Mouse (Mus musculus): ENCODE measurements around the gene Aicda. TPM values are rescaled to one million over a fixed set of nuclear protein-coding genes. Genes with fewer than 3 reads are reported as not detected.

Aicda gene
- polyA plus RNA-seq, 1 experiment from 2014 or later: 0.13 TPM

DNA sequence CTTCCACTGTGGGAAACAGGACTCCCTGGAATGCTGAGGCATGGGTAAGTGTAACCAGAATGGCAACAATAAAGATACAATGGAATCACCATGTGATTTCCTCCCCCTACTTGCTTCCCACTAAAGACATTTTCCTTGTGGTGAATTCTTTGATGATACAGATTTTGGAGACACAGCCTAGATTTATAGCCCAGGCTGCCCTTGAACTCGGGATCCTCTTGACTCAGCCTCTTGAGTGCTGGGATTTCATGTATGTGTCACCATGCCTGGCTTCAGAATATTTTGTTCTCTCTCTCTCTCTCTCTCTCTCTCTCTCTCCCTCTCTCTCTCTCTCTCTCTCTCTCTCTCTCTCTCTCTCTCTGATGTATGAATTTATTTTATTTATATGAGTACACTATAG lies 25.5 kb downstream of the Aicda start:
- no peaks in the 10 kb centered on the region for H3K9me3 ChIP-seq (ENCODE audit: control insufficient read depth, low read length)
- no peak overlapping the region for H3K9ac ChIP-seq (ENCODE audit: low read depth, low read length)
- H3K4me2 ChIP-seq (ENCODE audit: low read depth, low read length): no peak overlapping the region
- 81% methylated on average over 1 of the region's 1 CpGs for WGBS
- H3K4me3 ChIP-seq (ENCODE audit: low read depth, low read length): no peak overlapping the region
- H3K27ac ChIP-seq (replicated peaks; ENCODE audit: low read depth, low read length): no peak overlapping the region
- H3K4me1 ChIP-seq (ENCODE audit: control insufficient read depth, insufficient read depth, low read length): no peaks in the 10 kb centered on the region
- no peak for ATAC-seq (ENCODE audit: low read depth)
- no peaks in the 10 kb centered on the region for H3K36me3 ChIP-seq (ENCODE audit: control insufficient read depth, insufficient read depth, low read length)
- DNase-seq (ENCODE audit: low spot score): no peak
- H3K27me3 ChIP-seq (replicated peaks; ENCODE audit: control insufficient read depth, insufficient read depth, low read length): no peaks in the 10 kb centered on the region

GRCm38 (mm10) chr6:122591027-122591758 lies 37.6 kb downstream of the Aicda start:
- Histone ChIP-seq H3K9ac (ENCODE audit: low read depth, low read length) (no peak overlapping the region), H3K4me1 (ENCODE audit: control insufficient read depth, insufficient read depth, low read length) (no peaks in the 10 kb centered on the region), H3K27ac (replicated peaks; ENCODE audit: low read depth, low read length) (no peak overlapping the region), H3K27me3 (replicated peaks; ENCODE audit: control insufficient read depth, insufficient read depth, low read length) (no peaks in the 10 kb centered on the region), H3K4me3 (ENCODE audit: low read depth, low read length) (no peak overlapping the region), H3K9me3 (ENCODE audit: control insufficient read depth, low read length) (no peaks in the 10 kb centered on the region), H3K4me2 (ENCODE audit: low read depth, low read length) (no peak overlapping the region), H3K36me3 (ENCODE audit: control insufficient read depth, insufficient read depth, low read length) (no peaks in the 10 kb centered on the region)
- WGBS: 84% methylated on average over 13 of the region's 13 CpGs
- no peak for ATAC-seq (ENCODE audit: low read depth)
- no peak for DNase-seq (ENCODE audit: low spot score)

- Histone ChIP-seq H3K9me3 (ENCODE audit: control insufficient read depth, low read length) (no peaks in the 10 kb centered on the region), H3K4me1 (ENCODE audit: control insufficient read depth, insufficient read depth, low read length) (no peaks in the 10 kb centered on the region), H3K9ac (ENCODE audit: low read depth, low read length) (no peak overlapping the region), H3K27ac (replicated peaks; ENCODE audit: low read depth, low read length) (no peak overlapping the region), H3K27me3 (replicated peaks; ENCODE audit: control insufficient read depth, insufficient read depth, low read length) (no peaks in the 10 kb centered on the region), H3K4me3 (ENCODE audit: low read depth, low read length) (no peak overlapping the region), H3K4me2 (ENCODE audit: low read depth, low read length) (no peak overlapping the region), H3K36me3 (ENCODE audit: control insufficient read depth, insufficient read depth, low read length) (no peaks in the 10 kb centered on the region)
- 88% methylated on average over 2 of the region's 2 CpGs for WGBS
- ATAC-seq (ENCODE audit: low read depth) (no peak), DNase-seq (ENCODE audit: low spot score) (no peak)
These were observed 39.3 kb downstream of the Aicda start for GRCm38 (mm10) chr6:122592905-122593304.

DNA sequence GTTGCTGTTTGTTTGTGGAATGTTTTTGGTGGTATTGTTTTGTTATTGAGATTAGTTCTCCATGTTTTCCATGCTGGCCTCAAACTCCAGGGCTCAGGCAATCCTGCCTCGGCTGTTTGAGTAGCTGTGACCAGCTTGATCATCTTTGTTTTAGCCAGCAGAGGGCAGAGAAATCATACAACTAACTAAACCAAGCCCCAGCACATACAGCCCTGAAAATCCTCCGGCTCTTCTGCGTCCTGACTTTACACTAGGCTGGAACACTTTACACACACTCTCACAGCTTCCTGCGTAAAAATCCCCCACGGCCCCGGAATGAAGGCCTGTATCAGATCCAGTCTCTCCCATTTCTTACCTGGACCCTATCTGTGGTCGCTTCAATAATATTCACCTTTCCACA lies 42.0 kb downstream of the Aicda start:
- DNase-seq (ENCODE audit: low spot score): peak; percentile 69
- ATAC-seq (ENCODE audit: low read depth): no peak

GRCm38 (mm10) chr6:122596608-122597007 lies 43.0 kb downstream of the Aicda start:
- Histone ChIP-seq H3K27ac (replicated peaks; ENCODE audit: low read depth, low read length) (no peak overlapping the region), H3K27me3 (replicated peaks; ENCODE audit: control insufficient read depth, insufficient read depth, low read length) (no peaks in the 10 kb centered on the region), H3K9me3 (ENCODE audit: control insufficient read depth, low read length) (no peaks in the 10 kb centered on the region), H3K4me1 (ENCODE audit: control insufficient read depth, insufficient read depth, low read length) (no peaks in the 10 kb centered on the region), H3K4me3 (ENCODE audit: low read depth, low read length) (no peak overlapping the region), H3K36me3 (ENCODE audit: control insufficient read depth, insufficient read depth, low read length) (no peaks in the 10 kb centered on the region), H3K9ac (ENCODE audit: low read depth, low read length) (no peak overlapping the region), H3K4me2 (ENCODE audit: low read depth, low read length) (no peak overlapping the region)
- ATAC-seq (ENCODE audit: low read depth) (no peak), DNase-seq (ENCODE audit: low spot score) (no peak)
- 78% methylated on average over 7 of the region's 7 CpGs for WGBS

More for the DNA sequence above, 42.0 kb downstream of the Aicda start:
- H3K4me1 ChIP-seq (ENCODE audit: control insufficient read depth, insufficient read depth, low read length): no peaks in the 10 kb centered on the region
- no peaks in the 10 kb centered on the region for H3K36me3 ChIP-seq (ENCODE audit: control insufficient read depth, insufficient read depth, low read length)
- 21% methylated on average over 7 of the region's 7 CpGs for WGBS
- no peaks in the 10 kb centered on the region for H3K9me3 ChIP-seq (ENCODE audit: control insufficient read depth, low read length)
- H3K27ac ChIP-seq (replicated peaks; ENCODE audit: low read depth, low read length): no peak overlapping the region
- no peak overlapping the region for H3K4me3 ChIP-seq (ENCODE audit: low read depth, low read length)
- no peak overlapping the region for H3K4me2 ChIP-seq (ENCODE audit: low read depth, low read length)
- no peak overlapping the region for H3K9ac ChIP-seq (ENCODE audit: low read depth, low read length)
- no peaks in the 10 kb centered on the region for H3K27me3 ChIP-seq (replicated peaks; ENCODE audit: control insufficient read depth, insufficient read depth, low read length)

DNA sequence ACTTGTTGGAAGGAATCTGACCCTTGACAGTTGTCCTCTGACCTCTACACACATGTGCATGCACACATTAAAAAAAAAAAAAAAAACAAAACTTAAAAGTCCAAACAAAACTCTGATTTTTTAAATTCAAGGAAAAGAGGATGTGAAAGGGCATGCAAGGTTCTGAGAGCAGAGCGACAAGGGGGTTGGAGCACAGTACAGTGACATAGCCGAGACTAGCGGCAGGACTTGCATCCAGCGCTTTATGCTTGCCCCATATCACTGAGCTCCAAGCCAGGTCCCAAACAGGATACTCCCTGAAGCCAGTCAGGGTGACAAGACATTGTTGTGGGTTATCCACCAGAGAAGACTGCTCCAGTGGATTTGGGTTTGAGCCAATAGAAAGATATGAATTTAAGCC lies 44.4 kb downstream of the Aicda start:
- 91% methylated on average over 4 of the region's 4 CpGs for WGBS
- DNase-seq (ENCODE audit: low spot score): no peak

DNA sequence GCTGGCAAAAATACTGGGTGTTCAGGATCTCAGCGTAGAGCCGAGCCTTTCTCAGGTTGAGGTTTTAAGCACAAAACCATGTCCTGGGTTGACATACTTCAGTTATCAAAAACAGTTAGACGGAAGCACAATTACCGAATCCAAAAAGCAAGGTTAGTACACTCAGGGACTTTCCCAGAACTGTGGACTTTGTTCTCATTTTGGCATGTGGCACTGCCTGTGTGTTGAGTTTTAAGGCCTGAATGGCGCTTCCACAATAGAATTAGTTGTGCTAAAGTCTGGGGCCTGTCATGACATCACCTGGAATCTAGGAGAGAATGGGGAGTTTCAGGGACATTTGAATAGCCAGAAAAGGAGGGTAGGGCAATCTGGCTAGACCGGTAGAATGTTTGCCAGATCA lies 44.8 kb downstream of the Aicda start:
- H3K9me3 ChIP-seq (ENCODE audit: control insufficient read depth, low read length): no peaks in the 10 kb centered on the region
- H3K36me3 ChIP-seq (ENCODE audit: control insufficient read depth, insufficient read depth, low read length): no peaks in the 10 kb centered on the region
- ATAC-seq (ENCODE audit: low read depth): no peak
- DNase-seq (ENCODE audit: low spot score): peak; percentile 9
- H3K9ac ChIP-seq (ENCODE audit: low read depth, low read length): no peak overlapping the region
- 83% methylated on average over 6 of the region's 6 CpGs for WGBS
- H3K27me3 ChIP-seq (replicated peaks; ENCODE audit: control insufficient read depth, insufficient read depth, low read length): no peaks in the 10 kb centered on the region
- no peaks in the 10 kb centered on the region for H3K4me1 ChIP-seq (ENCODE audit: control insufficient read depth, insufficient read depth, low read length)
- no peak overlapping the region for H3K4me3 ChIP-seq (ENCODE audit: low read depth, low read length)
- H3K27ac ChIP-seq (replicated peaks; ENCODE audit: low read depth, low read length): no peak overlapping the region
- H3K4me2 ChIP-seq (ENCODE audit: low read depth, low read length): no peak overlapping the region

More for the DNA sequence above, 44.4 kb downstream of the Aicda start:
- H3K4me1 ChIP-seq (ENCODE audit: control insufficient read depth, insufficient read depth, low read length): no peaks in the 10 kb centered on the region
- ATAC-seq (ENCODE audit: low read depth): no peak
- H3K4me3 ChIP-seq (ENCODE audit: low read depth, low read length): no peak overlapping the region
- no peak overlapping the region for H3K9ac ChIP-seq (ENCODE audit: low read depth, low read length)
- no peak overlapping the region for H3K27ac ChIP-seq (replicated peaks; ENCODE audit: low read depth, low read length)
- no peaks in the 10 kb centered on the region for H3K9me3 ChIP-seq (ENCODE audit: control insufficient read depth, low read length)
- H3K4me2 ChIP-seq (ENCODE audit: low read depth, low read length): no peak overlapping the region
- no peaks in the 10 kb centered on the region for H3K27me3 ChIP-seq (replicated peaks; ENCODE audit: control insufficient read depth, insufficient read depth, low read length)
- H3K36me3 ChIP-seq (ENCODE audit: control insufficient read depth, insufficient read depth, low read length): no peaks in the 10 kb centered on the region

GRCm38 (mm10) chr6:122599054-122599737 lies 45.6 kb downstream of the Aicda start:
- Histone ChIP-seq H3K27me3 (replicated peaks; ENCODE audit: control insufficient read depth, insufficient read depth, low read length) (no peaks in the 10 kb centered on the region), H3K9me3 (ENCODE audit: control insufficient read depth, low read length) (no peaks in the 10 kb centered on the region), H3K9ac (ENCODE audit: low read depth, low read length) (no peak overlapping the region), H3K27ac (replicated peaks; ENCODE audit: low read depth, low read length) (no peak overlapping the region), H3K36me3 (ENCODE audit: control insufficient read depth, insufficient read depth, low read length) (no peaks in the 10 kb centered on the region), H3K4me1 (ENCODE audit: control insufficient read depth, insufficient read depth, low read length) (no peaks in the 10 kb centered on the region), H3K4me3 (ENCODE audit: low read depth, low read length) (no peak overlapping the region), H3K4me2 (ENCODE audit: low read depth, low read length) (no peak overlapping the region)
- ATAC-seq (ENCODE audit: low read depth) (no peak), DNase-seq (ENCODE audit: low spot score) (no peak)
- 88% methylated on average over 9 of the region's 9 CpGs for WGBS
